Mouse (Mus musculus) spleen, postnatal 14 days (tissue): ENCODE results near the gene Mettl24.
"Not testable (repeated sequence)": the region's sequence is repeated elsewhere in the genome, so short reads cannot be mapped to it uniquely, and the experiment has no call there.

Experiments used
- DNase-seq, 2 experiments: peaks; one replicate each; pipeline ENCODE4 v3.0.0; 2021 to 2022; ENCODE audit warnings: low spot score in 2 of 2

Gene Mettl24

DNA sequence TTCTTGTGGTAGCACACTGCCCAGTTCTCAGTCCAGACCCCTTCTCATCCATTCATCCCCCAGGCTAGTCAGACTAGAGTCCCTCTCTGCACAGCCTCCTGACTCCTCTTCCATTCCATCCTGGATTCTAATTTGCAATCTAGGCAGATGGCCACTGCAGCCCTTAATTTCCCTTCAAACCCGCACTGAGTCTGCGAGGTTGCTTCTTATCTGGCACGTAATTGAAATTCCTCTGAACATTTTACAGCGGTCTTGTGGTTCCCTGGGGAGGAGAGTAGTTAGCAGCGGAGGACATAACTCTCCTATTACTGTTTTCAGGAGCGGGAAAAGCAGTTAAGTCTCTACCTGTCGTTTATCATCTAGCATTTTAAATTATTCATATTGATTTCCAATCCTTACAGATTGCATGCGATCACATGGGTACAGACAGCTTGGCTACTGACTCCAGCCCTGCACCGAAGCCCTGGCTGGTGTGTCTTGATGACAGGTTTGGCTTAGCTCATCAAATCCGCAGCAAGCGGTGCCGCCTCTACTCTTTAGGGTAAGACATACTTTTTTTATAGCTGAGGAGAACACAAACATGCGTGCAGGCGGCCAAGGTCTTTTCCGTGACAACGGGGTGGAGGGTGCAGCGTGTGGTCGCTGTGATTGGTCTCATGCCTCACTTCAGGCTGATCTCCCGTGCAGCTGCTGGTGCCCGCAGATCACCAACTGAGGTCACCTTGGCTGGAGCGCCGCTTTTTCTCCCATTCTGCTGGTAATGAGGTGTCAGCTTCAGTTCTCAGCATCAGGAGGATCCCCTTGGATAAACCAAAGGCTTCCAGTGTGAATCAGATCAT, 54.4 kb downstream of the Mettl24 start:
- no peak for DNase-seq

DNA sequence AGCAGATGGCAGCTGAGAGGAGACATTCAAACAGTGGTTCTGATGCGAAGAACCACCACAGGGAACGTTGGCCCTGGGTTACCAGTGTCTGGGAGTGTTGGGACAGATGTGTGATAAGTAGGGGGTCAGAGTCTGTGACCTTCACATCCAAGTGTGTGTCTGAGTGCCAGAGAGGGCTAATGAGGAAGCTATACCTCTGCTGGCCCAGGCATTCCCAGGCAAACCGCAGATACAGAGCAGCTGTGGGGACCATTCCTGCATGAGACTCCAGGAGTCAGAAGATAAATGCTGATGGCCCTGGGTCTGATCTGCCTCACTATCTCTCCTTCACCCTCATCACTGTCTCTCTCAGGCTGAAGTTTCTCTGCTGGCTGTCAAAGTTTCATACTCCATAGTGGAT, 57.6 kb downstream of the Mettl24 start:
- no peak for DNase-seq

DNA sequence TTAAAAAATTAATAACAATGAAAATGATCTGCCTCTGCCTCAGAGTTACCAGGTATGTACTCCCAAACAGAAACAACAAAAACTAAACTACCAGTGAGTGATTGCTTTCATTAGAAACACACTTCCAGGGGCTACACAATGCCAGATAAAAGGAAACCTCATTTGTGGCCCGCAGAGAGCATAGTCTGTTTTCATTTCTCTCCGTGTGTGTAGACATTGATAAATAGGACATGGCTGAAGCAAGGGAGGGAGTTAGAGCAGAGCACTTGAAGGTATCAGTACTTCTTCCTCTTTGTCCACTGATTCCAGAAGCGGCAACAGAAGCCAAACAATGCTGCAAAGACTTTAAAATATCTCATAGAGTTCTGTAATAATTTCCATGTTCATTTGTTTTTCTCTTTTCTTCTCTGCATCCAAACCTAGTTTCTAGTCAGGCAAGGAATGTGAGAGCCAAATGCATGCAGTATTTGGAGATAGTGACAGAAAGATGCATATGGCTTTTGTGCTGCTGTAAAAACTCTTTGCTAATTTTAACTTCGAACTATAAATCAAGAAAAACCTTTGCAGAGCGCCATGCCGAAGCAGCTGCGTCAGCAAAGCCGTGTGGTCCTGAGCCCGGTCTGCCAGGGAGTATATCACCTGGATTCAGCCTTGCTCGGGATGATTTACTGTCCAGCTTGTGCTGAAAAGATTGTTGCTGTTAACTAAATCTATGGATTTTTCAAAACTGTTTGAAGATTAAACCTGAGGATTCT, 67.4 kb downstream of the Mettl24 start:
- DNase-seq = no peak

DNA sequence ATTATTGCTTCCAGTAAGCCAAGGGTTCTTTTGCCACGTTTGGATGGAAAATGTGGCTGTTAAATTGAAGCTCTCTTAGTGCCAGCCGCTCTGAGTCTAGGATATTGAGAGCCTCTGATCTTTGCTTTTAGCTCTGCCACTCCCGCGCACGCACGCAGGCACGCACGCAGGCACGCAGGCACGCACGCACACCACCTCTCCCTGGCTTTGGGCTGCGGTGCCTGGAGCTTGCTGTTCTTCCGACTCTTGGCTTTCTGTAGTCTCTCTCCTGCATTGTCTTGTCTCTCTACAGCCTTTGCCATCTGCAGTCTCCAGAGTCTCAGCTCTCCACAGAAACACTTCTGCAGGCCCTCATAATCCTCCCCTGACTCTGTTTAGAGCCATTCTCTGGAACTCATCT, 68.1 kb downstream of the Mettl24 start:
- no peak for DNase-seq

DNA sequence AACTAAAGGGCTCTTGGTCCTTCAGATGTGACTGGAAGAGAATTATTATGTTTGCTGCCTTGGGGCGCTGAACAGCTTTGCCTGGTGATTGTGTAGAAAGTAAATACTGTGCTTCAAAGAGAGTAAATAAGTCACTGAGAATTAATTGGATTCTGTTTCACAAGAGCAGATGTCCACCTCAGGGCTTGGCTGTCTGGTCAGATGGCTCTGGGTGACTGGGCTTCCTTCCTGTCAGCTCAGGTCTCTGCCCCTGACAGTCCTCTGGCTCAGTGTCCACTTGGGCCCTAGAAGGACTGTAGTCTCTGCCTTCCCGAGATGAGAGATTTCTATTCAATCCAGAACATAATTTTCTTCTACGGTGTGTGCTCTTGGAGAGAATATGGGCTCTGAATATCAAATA, 70.0 kb downstream of the Mettl24 start:
- DNase-seq = no peak

DNA sequence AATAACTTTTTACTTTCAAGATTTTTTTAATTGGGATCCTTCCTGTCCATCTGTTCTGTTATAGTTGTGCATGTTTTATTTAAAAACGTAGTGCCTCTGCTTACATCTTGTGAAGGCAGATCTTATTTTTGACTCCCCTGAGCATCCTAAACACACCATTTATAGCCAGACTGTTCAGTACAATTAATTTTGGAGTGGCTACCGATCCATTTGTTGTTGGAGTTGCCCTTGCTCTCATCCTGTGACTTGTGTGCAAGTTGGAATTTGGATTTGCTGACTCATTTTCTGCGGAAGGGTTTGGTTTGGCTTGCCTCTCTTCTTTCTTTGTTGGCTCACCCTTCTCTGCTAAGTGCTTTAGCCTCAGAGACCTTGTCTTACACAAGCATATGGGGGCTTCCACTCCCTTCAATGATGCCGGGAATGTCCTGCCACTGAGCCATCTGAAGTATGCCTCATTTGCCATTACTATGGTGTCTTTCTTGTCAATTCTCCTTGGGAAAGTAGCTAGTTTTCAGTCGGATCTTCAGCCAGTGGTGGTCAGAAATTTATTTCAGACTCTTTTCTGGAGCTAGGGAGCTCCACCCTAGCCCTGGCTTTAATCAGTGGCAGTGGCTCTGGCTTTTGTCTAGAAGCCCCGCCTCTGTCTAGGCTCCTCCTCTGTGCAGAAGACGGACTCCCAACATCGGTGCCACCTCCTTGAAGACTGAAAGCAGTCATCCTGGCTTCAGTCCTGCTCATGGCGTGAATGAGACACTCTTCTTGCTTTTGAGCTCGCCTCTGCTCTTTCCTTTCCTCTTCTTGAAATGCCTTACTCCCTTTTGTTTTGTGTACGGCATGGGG, 75.3 kb downstream of the Mettl24 start:
- no peak for DNase-seq

DNA sequence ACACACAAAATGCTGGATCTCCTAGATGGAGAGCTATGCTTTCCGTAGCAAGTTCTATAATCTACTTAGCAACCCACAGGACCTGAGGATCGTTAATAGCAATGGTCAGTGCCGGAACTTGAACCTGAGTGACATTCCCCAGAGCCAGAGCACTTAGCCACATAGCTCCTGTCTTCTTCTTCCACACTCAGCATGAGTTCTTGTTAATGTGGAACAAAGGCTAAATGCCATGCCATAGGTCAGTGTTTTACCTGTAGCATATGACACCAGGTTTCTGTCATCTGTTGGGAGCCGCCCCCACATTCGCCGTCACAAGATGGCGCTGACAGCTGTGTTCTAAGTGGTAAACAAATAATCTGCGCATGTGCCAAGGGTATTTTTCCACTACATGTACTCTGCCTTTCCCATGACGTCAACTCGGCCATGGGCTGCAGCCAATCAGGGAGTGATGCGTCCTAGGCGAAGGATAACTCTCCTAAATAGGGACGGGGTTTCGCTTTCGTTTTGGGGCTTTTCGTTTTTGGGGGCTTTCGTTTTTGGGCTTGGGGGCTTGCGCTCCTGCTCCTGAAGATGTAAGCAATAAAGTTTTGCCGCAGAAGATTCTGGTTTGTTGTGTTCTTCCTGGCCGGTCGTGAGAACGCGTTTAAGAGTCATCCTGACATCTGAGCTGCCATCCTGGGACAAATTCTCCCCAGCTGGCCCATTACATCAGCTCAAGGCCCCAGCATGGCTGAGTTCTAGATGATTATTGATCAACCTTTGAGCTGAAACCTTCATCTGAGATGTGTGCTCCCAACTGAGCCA, 76.5 kb downstream of the Mettl24 start:
- DNase-seq = not testable (repeated sequence)

DNA sequence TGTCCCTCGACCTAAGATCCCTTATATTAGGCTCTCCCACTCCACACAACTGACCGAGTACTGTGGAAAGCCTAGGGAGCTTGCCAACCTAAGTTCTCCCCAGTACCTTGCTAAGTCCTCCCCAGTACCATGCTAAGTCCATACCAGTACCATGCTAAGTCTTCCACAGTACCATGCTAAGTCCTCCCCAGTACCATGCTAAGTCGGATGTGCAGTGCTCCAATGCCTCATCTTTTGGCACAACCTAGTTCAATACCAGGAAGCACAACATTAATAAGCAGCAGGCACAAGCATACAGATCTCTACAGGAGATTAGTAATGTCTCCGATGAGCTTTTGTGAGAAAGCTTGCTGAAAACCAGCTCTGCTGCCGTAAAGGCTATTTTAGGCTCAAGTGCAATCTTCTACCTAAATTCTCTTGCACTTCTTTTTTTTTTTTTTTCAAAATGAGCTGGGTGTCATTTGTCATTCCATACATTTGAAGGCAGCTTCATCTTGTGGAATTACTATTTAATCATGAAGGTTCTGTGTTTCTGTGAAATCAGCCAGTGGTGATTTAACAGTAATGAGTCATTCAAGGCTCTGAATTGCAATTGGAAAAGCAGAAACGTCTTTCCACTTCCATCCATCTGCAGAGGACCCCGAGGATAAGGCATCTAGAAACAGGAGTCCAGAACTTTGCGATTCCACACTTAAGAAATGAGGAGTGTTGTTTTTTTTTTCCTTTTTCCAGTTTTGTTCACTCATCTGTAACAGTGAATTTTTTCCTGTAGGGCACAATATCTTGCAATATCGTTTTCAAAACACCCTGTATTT, 77.3 kb downstream of the Mettl24 start:
- no peak for DNase-seq

DNA sequence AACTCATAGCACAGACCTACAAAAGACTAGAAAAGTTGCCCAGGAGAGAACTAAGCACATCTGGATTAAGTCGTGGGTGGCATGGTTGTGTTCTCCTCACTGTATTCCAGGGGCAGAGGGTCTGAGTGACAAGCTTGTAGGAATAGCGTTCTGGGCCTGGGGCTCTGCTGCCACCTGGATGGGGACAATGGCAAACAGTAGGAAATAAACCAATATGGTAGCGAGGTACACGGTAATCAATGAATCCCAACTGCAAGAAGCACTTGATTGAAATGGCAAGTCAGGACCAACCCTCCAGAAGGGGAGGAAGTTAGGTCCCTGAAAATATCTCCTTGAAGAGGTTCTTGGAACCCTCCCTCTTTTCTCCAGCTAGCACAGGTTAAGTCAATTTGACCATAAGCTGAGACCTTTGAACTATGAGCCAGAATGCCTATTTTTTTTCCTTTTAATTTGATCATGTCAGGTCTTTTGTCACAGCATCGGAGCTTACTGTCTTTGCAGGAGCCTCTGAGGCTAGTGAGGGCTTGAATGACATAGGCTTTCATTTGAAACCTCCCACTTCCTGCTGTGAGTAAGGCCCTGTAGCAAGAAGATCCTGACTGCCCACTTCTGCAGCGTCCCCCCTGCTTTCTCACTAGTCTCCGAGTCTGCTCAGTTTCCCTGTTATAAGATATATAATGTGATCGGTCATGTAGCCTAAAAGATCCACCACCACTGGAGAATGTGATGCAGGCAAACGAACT, 78.1 kb downstream of the Mettl24 start:
- no peak for DNase-seq

DNA sequence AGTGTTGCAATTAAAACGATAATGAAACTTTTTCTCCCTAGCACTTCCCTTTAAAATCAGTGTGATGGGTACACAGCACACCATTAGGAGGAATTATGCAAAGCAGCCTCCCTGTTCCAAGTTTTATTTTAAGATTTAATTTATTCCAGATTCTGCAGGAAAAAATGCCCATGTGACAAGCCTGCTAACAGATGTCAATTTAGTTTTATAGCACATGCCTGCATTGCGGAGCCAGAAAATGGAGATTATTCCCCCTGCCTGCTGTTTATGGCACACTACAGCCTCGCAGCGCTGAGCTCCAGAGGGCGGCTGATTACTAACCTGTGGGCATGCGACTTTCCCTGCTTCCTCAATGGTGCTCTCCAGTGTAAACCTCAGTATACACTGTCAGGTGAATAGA, 79.5 kb downstream of the Mettl24 start:
- no peak for DNase-seq

DNA sequence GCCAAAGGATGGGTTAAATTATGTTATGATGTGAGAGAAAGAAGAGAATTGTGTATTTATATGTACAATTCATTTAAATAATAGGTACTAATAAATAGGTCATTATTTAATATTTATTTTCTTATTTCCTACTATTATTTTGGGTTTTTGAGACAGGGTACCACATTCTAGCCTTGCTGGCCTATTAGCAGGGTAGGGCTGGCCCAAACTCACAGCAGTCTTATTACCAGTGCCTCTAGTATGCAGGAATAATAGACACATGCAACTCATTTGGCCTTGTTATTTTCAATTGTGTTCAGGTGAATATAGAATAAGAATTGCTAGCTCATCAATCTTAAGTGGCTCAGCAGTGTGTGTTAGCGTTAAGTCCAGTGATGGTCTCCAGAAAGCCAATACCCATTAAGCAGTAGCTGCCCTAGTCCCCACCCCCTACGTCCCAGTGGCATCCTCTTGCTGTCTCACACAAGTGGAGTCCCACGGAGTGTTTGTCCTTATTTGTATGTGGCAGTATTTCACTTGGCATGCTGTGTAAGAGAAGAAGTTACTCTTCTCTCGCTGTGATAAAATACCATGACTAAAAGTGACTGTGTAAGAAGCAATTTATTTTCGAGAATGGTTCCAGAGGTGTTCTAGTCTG, 80.1 kb downstream of the Mettl24 start:
- DNase-seq = no peak

DNA sequence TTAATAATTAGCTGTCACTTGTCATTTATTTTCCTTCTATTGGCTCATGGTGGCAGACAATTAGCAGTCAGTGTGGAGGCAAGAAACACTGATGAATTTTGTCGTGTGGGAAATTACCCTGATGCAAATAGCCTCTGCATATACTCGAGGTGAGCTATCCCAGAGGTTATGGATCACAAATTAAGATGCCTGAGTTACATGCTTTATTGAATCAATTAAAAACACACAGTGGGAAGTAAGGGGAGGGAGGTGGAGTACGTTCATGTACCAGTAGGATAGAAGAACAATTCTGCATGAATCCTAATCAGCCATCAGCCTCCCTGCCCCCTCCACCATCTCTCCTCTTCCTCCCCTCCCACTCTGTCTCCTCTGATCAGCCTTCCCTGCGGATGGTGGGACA, 89.2 kb downstream of the Mettl24 start:
- DNase-seq = no peak

DNA sequence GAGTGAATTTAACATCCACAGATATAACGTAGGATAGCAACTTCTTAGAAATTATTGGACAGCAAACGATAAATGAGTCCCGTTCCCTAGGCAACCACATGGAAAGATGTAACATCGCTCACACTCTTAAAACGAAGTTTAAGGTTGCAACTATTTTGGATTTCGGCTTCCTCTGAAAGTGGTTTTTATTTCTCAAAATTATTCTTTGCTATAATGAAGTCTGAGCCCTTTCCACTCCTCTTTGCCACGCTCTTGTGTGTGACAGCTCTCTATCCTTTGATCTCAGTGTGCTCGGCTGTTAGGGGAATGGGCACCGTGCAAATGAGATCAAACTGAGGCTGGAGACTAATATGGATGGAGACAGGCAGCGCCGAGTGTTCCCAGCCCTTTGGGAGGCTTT, 92.1 kb downstream of the Mettl24 start:
- no peak for DNase-seq

DNA sequence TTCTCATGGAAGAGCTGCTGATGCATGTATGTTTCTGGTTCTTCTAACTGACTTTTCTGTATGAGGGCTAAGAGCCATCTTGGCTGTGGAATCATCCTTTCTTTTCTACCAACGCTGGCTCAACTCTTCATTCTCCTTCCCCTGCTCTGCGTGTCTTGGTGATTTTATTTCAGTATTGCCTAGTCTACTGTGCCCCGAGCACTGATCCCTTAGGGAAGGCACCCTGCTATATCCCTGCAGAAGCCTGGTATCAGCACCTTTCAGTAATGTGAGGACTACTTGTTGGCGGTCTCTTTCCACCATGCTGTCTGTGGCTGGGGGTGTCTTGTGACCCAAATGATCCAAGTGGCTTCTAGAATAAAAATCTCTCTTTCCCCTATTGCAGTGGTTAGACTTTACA, 92.6 kb downstream of the Mettl24 start:
- DNase-seq = no peak

DNA sequence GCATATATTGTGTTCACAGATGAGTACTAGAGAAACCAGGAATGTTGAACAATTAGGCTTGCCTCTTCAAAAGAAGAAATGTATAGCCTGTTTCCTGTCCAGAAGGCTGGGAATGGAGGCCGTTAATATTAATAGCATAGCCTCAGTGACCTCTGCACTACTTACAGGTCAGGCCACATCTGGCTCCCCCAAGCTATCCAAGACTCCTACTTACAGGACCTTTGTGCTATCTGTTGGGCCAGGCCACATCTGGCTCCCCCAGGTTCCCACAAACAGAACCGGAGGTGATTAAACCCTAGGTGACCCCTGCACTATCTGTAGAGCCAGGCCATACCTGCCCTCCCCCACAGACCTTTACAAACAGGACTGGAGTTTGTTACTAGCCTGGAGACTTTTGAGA, 94.1 kb downstream of the Mettl24 start:
- DNase-seq = no peak

DNA sequence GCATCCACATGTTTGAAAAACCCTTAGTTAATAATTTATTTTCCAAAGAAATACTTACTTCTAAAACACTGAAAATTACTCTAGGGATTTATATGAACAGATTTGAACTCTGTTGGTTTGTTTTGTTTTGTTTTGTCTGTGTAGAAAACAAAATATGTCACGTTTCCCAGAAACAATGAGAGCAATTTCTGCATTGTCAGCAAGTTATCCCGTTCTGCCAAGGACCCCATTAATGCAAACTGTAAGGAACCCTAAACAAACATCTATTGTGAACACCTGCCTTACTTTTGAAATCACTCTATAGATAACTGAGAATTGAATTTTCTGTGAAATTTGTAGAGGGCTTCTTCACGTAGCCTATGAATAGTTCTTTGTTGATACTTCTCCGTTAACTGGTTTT, 95.4 kb downstream of the Mettl24 start:
- DNase-seq = no peak

DNA sequence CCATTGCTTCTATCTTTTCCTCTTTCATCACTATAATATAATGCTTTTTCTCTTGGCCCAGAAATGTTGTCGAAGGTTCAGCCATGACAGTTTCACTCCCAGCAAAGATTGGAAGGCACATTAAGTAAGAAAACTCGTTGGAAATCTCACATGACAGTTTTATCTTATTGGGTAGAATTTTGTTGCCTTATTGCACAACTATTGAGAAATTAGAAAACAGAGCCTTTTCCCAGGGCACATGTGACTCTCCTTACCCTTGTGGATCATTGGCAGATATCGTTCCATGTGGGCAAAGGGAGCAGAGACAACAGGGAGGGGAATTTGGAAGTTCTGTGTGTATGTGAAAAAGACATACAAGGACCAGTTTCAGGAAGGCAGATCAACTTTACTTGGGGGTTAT, 107.3 kb downstream of the Mettl24 start:
- no peak for DNase-seq

DNA sequence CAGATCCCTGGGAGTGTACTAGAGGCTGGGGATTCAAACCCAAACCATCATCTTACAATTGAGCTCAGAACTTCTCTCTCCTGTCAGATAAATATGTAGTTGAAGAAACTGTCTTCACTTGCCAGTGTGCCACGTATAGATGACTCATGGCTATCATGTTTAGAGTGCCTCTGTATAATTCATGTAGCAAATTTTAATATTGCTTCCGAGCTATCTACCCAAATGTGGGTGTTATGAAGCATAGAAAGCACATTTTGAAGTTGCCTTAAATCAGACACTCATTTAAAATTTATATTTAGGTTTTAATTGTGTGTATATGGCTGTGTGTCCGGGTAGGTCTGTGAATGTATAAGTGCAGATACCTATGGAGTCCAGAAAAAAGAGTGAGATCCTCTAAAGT, 109.0 kb downstream of the Mettl24 start:
- no peak for DNase-seq

DNA sequence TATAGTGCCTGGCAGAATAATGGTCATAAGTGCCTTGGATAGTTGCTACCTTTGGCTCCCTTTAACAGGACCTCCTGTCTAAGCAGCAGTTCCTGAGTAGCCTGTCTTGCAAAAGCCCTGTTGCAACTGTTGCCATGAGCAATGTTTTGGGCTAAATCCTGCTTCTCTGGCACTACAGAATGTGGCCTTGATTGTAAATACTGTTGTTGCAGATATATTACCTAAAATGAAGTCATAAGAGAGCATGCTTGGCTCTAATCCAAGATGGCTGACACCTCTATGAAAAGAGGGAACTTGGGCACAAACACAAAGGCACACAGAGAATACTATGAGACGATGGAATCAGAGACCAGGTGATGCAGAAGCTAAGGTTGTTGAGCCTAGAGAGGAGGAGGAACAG, 122.1 kb downstream of the Mettl24 start:
- DNase-seq = no peak

DNA sequence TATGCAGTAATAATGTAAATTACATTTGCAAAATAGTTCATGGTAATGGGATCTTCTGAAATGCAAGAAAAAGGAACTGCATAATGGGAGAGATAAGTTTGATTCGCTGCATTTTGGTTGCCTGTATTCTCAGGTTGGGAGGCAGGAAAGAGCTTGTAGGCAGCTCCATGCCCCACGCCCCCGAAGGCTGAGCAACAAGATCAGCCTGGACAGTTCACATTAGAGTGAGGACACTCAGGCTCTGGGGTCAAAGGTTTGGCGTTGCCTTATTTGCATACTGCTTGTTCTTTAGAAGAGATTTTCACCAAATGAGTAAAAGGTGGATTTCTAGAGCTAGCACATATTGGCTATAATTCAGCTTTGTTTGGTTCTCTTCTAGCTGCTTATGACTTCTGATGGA, 123.1 kb downstream of the Mettl24 start:
- no peak for DNase-seq
